Mouse (Mus musculus): Measurements from ENCODE around the gene Ifnk. TPM values are rescaled to one million over a fixed set of nuclear protein-coding genes. Genes with fewer than 3 reads are reported as not detected.

The Ifnk gene
- total RNA-seq (2021) = not detected

DNA sequence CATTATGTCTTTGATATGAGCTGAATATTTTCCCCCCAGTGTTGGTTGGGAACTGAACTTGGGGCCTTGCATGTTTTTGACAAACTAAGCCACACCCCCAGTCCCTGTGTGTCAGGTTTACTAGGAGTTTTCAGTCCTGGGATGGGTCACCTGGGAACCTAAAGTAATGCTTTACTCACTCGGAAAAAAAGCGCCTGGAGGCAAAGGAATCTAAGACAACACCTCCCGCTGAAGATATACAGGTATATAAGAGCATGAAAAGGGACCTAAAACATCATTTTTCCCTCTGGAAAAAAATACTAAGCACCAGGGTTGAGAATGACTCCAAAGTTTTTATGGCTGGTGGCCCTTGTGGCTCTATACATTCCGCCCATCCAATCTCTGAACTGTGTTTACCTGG lies at the start of gene Ifnk:
Gene Ifnk, plus strand, starts transcription at position 301 of the 400 bp plus-strand sequence.
- no peak for DNase-seq (ENCODE audit: low spot score in 2 of 2)
- intact Hi-C loops (cut with DNase I) = no loop called here

DNA sequence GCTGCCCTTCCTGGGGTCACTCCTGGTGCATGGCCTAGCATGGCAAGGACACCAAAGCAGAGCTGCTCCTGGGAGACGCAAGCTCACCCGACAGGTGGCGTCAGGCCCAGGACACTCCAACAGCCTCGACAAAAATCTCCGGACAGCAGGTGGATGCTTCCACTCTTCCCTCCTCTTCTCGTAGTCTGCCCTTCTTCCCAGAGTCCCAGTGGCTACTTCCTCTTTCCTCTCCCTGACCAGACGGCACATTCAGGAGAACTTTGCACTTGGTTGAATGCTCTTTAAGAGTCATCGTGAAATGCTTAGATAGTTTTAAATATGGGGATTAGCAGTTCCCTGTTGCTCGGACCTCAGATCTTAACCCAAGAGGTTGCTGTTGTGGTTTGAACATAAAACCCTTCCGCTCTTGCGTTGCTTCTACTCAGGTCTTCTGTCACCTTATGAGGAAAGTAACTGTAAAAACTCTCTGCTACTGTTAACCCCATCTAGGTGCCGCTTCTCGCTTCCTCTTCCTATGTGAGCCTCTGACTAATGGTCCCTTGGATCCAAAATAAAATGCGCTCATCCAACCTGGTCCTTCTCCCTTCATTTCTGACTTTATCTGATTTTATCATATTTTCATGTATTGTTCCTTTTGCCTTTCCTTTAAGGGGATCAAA lies 46.6 kb upstream of the Ifnk start:
- intact Hi-C loops (cut with DNase I) = no loop called here
- DNase-seq (ENCODE audit: low spot score in 2 of 2) = no peak

DNA sequence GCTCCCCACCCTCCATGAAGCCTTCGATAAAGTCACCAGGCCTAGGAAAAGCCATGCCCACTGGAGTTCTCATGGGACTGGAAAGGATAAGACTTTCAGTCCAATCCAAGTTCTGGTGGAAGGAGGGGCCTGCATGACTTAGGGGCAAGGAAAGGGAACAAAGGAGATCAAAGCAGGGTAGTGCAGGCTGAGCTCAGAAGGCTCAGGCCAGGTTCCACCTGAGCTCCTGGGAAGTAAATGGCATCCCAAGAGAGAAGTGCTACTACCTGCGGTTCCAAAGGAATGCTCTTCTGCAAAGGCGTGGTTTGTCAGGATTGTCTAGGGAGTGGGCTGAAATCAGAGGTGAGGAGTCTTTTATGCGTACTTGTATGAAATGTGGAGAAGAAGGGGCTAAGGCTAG lies 39.4 kb upstream of the Ifnk start:
- intact Hi-C loops (cut with DNase I) = no loop called here
- DNase-seq (ENCODE audit: low spot score in 2 of 2) = no peak

GRCm38 (mm10) chr4:35113516-35114248 lies 38.2 kb upstream of the Ifnk start:
- DNase-seq (ENCODE audit: low spot score in 2 of 2) = no peak
- intact Hi-C loops (cut with DNase I) = no loop called here

GRCm38 (mm10) chr4:35114950-35115349 lies 36.9 kb upstream of the Ifnk start:
- no peak for DNase-seq (ENCODE audit: low spot score in 2 of 2)
- intact Hi-C loops (cut with DNase I) = no loop called here

DNA sequence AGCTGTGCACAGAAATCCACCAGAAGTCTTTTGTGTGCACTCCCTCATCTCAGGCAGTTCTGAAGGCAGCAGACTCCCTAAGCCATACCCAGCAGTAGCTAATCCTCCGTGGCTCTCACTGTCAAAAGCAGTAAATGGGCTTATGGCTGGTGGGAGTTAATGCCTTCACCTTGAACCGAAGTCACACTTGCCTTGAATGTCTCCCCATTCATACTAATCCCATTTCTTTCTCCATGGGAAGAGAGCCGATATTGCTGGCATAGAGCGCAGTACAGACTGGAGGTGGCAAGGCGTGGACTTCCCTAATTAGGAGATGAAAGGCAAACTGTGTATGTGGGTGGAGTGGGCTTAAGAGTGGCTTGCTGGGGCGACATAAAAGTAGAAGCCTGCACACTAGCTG lies 35.9 kb upstream of the Ifnk start:
- DNase-seq (ENCODE audit: low spot score in 2 of 2) = peak in 1 of 2 experiments; percentile 32
- intact Hi-C loops (cut with DNase I) = loop anchor here (1.0 kb wide), 1 partner anchor 19 kb away; no protein-coding TSS in a partner anchor

DNA sequence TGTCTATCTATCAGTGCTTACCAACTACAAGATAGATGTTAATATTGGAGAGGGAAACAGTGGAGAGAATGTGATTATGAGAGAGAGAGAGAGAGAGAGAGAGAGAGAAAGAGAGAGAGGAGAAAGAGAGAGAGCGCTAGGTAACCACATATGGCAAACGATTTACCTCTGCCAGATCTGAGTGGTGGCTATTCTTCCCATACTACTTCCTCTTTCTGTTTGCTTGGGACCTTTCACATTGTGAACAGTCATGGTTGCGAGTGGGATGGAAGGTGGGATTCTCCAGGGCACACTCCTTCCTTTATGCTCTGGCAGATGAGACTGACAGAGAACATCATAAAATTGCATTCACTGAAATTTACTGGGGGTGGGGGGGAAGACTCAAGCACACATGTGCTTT lies 34.7 kb upstream of the Ifnk start:
- intact Hi-C loops (cut with DNase I) = no loop called here
- DNase-seq (ENCODE audit: low spot score in 2 of 2) = no peak

- no peak for DNase-seq (ENCODE audit: low spot score in 2 of 2)
- intact Hi-C loops (cut with DNase I) = no loop called here
These were observed 33.0 kb upstream of the Ifnk start for GRCm38 (mm10) chr4:35118851-35119250.

DNA sequence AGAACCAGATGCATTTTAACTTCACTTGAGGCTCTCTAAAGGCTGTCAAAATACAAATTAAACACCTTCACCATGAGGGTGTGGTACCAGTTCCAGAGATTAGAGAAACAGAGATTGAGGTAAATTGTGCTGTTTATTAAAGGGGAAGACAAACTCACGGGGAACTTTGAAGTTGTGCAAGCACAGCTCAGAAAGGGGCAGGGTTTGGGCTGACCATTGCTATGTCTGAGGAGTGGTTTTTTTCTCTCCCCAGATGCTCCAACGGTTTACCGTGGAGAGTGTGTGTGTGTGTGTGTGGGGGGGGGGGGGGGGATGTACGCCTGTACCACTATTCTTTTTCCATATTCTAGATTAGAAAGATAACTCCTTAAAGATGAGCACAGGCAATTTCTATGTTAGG lies 31.7 kb upstream of the Ifnk start:
- no peak for DNase-seq (ENCODE audit: low spot score in 2 of 2)
- intact Hi-C loops (cut with DNase I) = no loop called here

- intact Hi-C loops (cut with DNase I) = no loop called here
- DNase-seq (ENCODE audit: low spot score in 2 of 2) = no peak
These were observed 31.3 kb upstream of the Ifnk start for GRCm38 (mm10) chr4:35120575-35120974.

GRCm38 (mm10) chr4:35121060-35121459 lies 30.8 kb upstream of the Ifnk start:
- intact Hi-C loops (cut with DNase I) = no loop called here
- peak in 1 of 2 experiments; percentile 14 for DNase-seq (ENCODE audit: low spot score in 2 of 2)

DNA sequence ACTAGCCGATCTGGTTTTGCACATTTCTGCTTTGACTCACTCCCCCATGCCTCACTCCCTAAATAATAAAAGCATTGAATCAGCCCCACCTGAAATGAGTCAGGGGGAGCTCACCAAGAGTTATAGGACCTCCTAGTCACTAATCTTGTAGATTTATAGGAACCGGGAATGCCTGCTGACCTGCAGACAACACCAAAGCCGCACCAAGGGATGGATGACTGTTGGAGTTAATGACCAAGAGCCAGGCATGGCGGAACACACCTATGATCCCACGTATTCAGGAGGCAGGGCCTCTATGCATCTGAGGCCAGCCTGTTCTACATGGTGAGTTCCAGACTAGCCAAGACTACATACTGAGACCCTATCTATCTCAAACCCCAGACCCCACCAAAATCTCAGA lies 28.8 kb upstream of the Ifnk start:
- intact Hi-C loops (cut with DNase I) = no loop called here
- no peak for DNase-seq (ENCODE audit: low spot score in 2 of 2)

- DNase-seq (ENCODE audit: low spot score in 2 of 2) = no peak
- intact Hi-C loops (cut with DNase I) = no loop called here
These were observed 27.8 kb upstream of the Ifnk start for GRCm38 (mm10) chr4:35124027-35124426.

GRCm38 (mm10) chr4:35125299-35125777 lies 26.5 kb upstream of the Ifnk start:
- no peak for DNase-seq (ENCODE audit: low spot score in 2 of 2)
- intact Hi-C loops (cut with DNase I) = no loop called here

DNA sequence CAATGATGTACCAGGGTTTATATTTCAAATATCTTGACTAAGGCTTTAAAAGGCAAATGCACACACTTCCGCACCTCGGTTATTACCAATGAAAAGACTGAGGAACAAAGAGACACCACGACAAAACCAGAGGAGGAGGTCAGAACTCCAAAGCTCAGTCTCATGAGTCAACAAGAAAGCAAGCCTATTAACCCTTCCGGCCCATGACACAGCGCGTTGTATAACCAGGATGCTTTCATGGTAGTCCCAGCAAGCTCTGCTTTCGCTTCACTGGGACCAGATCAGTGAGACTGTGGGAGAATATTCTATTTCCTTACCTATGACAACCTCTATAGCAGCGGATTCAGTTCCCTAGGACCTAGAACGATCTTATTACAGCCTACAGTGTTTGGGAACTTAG lies 25.1 kb upstream of the Ifnk start:
- DNase-seq (ENCODE audit: low spot score in 2 of 2) = no peak
- intact Hi-C loops (cut with DNase I) = no loop called here

DNA sequence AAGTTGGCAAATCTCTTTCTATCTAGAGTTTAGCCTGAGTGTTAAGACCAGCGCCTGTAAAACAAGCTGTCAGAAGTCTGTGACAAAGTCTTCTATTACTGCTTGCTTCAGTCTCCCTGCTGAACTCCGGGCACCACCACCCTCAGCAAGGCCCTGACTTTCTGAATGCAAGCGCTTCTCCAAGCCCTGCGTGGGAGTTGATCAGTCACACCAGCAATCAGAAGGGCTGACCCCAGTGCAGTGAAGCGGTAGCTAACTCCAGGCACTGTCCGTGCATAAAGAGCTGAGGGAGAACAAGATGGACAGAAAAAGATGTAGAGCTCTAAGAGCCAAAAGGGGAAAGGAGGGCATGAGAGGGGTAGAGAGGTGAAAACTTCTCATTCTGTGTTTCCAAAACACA lies 24.1 kb upstream of the Ifnk start:
- intact Hi-C loops (cut with DNase I) = no loop called here
- DNase-seq (ENCODE audit: low spot score in 2 of 2) = no peak

DNA sequence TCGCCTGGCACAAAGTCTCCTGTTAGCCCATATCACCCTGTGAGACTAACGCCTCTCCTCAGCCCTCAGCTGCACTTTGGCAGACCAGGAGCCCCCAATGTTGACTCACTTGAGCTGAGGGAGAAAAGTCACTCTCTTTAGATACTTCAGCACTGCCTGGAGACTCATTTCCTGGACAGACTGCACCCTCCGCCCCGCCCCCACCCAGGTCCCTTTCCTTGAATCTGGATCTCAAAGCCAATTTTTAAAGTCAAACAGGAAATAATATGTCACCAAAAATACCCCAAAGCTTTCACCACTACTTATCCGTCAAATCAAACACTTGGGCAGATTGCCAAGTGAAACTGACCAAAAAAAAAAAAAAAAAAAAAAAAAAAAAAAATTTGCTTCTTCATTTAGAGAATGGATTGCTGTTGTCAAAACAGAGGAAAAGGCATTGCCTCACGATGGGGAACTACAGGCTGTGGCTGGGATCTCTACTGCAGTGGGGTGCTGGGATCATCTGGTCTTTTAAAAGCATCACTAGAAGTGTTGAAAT lies 21.4 kb upstream of the Ifnk start:
- no peak for DNase-seq (ENCODE audit: low spot score in 2 of 2)
- intact Hi-C loops (cut with DNase I) = no loop called here

DNA sequence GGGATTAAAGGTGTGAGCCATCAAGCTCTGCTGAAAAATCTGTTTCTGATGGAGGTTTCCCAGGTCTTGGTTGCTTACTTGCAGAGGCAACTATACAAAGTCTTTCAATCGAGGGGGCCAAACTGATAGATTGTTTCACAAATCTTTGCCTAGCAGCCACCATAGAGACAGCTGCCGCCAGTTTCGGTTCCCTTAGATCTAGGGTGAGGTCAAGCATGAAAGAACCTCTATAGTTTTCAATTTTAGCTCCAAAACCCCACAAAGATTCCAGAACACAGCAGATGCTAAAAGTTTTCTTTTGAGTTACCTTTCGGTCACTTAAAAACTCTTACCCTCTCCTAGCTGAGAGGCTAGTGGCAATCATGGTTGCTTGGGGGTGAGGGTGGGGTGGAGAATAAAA lies 20.3 kb upstream of the Ifnk start:
- intact Hi-C loops (cut with DNase I) = no loop called here
- no peak for DNase-seq (ENCODE audit: low spot score in 2 of 2)

DNA sequence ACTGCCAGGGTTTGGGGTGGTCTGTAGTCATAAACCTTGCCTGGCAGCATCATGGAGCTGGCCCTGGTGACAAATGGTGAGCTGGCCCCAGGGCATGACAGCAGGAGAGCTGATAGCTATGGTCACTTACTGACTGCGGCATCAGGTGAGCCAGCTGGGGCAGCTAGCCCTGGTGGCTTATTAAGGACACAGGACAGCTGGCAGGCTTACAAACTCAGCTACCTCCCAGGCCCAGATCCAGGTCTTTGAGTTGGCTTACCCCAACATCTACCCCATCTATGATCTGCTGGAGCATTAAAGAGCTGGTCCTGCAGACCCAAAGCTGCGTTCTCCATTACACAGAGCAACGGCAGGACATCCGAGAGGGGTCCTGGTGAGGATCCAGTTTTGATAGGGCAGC lies 18.4 kb upstream of the Ifnk start:
- DNase-seq (ENCODE audit: low spot score in 2 of 2) = no peak
- intact Hi-C loops (cut with DNase I) = no loop called here

- intact Hi-C loops (cut with DNase I) = loop anchor here (1.0 kb wide), 1 partner anchor 19 kb away; no protein-coding TSS in a partner anchor
- DNase-seq (ENCODE audit: low spot score in 2 of 2) = no peak
These were observed 16.8 kb upstream of the Ifnk start for GRCm38 (mm10) chr4:35134846-35135611.

Measured in left cerebral cortex, postnatal 25 days (tissue).